Comparison of ENCODE assay signal across 20 mouse cellular contexts in the genomic region with DNA sequence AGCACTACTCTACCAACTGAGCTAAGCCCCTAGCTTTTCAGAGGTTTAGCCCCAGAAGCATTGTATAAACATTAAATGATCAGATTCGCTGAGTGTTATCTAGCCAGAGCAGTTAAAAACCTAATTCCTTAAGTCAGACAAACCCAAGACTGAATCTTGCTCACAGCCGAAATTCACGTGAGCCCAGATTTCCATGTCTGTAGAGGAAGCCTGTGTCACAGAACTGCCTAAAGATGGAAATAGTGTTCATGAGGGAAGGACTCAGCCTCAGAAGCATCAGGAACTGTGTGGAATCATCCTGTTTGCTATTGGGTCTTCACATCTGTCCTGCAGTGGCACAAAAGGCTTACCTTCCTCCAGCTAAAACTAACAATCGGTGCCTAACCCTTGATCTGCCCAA. TPM values are rescaled to one million over a fixed set of nuclear protein-coding genes. Genes with fewer than 3 reads are reported as not detected.
DNase-seq lines count a peak whose midpoint lies in the region; ATAC-seq and TF ChIP-seq lines count a peak whose summit lies in the region.
"Had no signal": no experiment of that assay in that cellular context is flagged by ENCODE, and none has a peak within 500 bp of the region (broad histone marks: within the 10 kb centered on the region; RNA-seq: fewer than 3 reads in every experiment).

No protein-coding gene starts in this region.

- no peaks in the 10 kb centered on the region for H3K27me3 ChIP-seq in heart, embryonic 12.5 days (replicated peaks)
- H3K27me3 ChIP-seq in intestine, postnatal 0 days (replicated peaks; ENCODE audit: control insufficient read depth, insufficient read depth, low read length), result no peaks in the 10 kb centered on the region
- H3K27me3 ChIP-seq in intestine, embryonic 16.5 days (replicated peaks; ENCODE audit: control insufficient read depth, insufficient read depth, low read length), result no peaks in the 10 kb centered on the region
- no peaks in the 10 kb centered on the region for H3K27me3 ChIP-seq in liver, embryonic 12.5 days (replicated peaks)
- H3K27me3 ChIP-seq in liver, postnatal 0 days (ENCODE audit: insufficient read depth, low read length), result no peaks in the 10 kb centered on the region
- H3K27me3 ChIP-seq: embryonic facial prominence, embryonic 15.5 days had no signal

- no peaks in the 10 kb centered on the region for H3K9me3 ChIP-seq in heart, embryonic 12.5 days (replicated peaks)
- no peaks in the 10 kb centered on the region for H3K9me3 ChIP-seq in intestine, postnatal 0 days (ENCODE audit: control insufficient read depth)
- no peaks in the 10 kb centered on the region for H3K9me3 ChIP-seq in intestine, embryonic 16.5 days (ENCODE audit: control insufficient read depth, low read length)
- H3K9me3 ChIP-seq in liver, embryonic 12.5 days (replicated peaks), result no peaks in the 10 kb centered on the region
- H3K9me3 ChIP-seq in liver, postnatal 0 days (ENCODE audit: low read length), result no peaks in the 10 kb centered on the region
- H3K9me3 ChIP-seq: embryonic facial prominence, embryonic 15.5 days; hindbrain, embryonic 15.5 days; limb, embryonic 13.5 days; midbrain, embryonic 15.5 days had no signal

- no peak overlapping the region for H3K9ac ChIP-seq in heart, embryonic 12.5 days
- H3K9ac ChIP-seq in intestine, postnatal 0 days (ENCODE audit: low read depth, low read length), result no peak overlapping the region
- H3K9ac ChIP-seq in intestine, embryonic 16.5 days (ENCODE audit: low read depth, low read length), result no peak overlapping the region
- peak overlapping the region; percentile 98 for H3K9ac ChIP-seq in liver, embryonic 12.5 days
- peak overlapping the region; percentile 32; the same call in 1 of the 2 replicates for H3K9ac ChIP-seq in liver, postnatal 0 days (replicated peaks)
- H3K9ac ChIP-seq: embryonic facial prominence, embryonic 15.5 days; hindbrain, embryonic 15.5 days; limb, embryonic 13.5 days; midbrain, embryonic 15.5 days had no signal

- intact Hi-C loops in heart, postnatal 36 days (cut with DNase I), result loop anchor here (5.0 kb wide), 2 partner anchors 72 to 73 kb away; no protein-coding TSS in a partner anchor

- no peak for TF ChIP-seq EP300 in liver, postnatal 0 days (IDR thresholded peaks at IDR 0.05; ENCODE audit: low read depth)

- ATAC-seq in heart, embryonic 12.5 days (ENCODE audit: insufficient number of reproducible peaks, low FRiP score), result no peak
- no peak for ATAC-seq in intestine, postnatal 0 days
- ATAC-seq in intestine, embryonic 16.5 days, result no peak
- ATAC-seq in liver, embryonic 12.5 days, result no peak
- no peak for ATAC-seq in liver, postnatal 0 days
- ATAC-seq: lung, postnatal 0 days; midbrain, embryonic 15.5 days had no signal

- TF ChIP-seq CTCF in intestine, postnatal 0 days (IDR thresholded peaks at IDR 0.05; ENCODE audit: low read depth), result no peak
- no peak for TF ChIP-seq CTCF in liver, postnatal 0 days (IDR thresholded peaks at IDR 0.05; ENCODE audit: low read depth)

- WGBS in heart, embryonic 12.5 days, result 83% methylated on average over 4 of the region's 4 CpGs
- 70% methylated on average over 4 of the region's 4 CpGs for WGBS in intestine, postnatal 0 days
- WGBS in intestine, embryonic 16.5 days, result 83% methylated on average over 4 of the region's 4 CpGs
- 65% methylated on average over 4 of the region's 4 CpGs for WGBS in liver, embryonic 12.5 days (ENCODE audit: insufficient replicate concordance)
- 72% methylated on average over 4 of the region's 4 CpGs for WGBS in liver, postnatal 0 days (ENCODE audit: insufficient replicate concordance)

- no peak overlapping the region for H3K27ac ChIP-seq in heart, embryonic 12.5 days (ENCODE audit: poor library complexity, severe bottlenecking)
- H3K27ac ChIP-seq in intestine, postnatal 0 days (ENCODE audit: low read depth, low read length), result no peak overlapping the region
- no peak overlapping the region for H3K27ac ChIP-seq in intestine, embryonic 16.5 days (ENCODE audit: low read length)
- H3K27ac ChIP-seq in liver, embryonic 12.5 days, result peak overlapping the region; percentile 58
- no peak overlapping the region for H3K27ac ChIP-seq in liver, postnatal 0 days (ENCODE audit: low read depth)
- H3K27ac ChIP-seq: embryonic facial prominence, embryonic 15.5 days; hindbrain, embryonic 15.5 days; layer of hippocampus, adult 2 months; limb, embryonic 13.5 days; midbrain, embryonic 15.5 days had no signal

- H3K36me3 ChIP-seq in heart, embryonic 12.5 days, result no peaks in the 10 kb centered on the region
- no peaks in the 10 kb centered on the region for H3K36me3 ChIP-seq in intestine, postnatal 0 days (ENCODE audit: control insufficient read depth, insufficient read depth)
- H3K36me3 ChIP-seq in intestine, embryonic 16.5 days (ENCODE audit: control insufficient read depth, insufficient read depth, low read length), result no peaks in the 10 kb centered on the region
- H3K36me3 ChIP-seq in liver, embryonic 12.5 days, result peaks cover 28% of the 10 kb centered on the region
- H3K36me3 ChIP-seq in liver, postnatal 0 days (replicated peaks; ENCODE audit: insufficient read depth, low read length), result no peaks in the 10 kb centered on the region
- H3K36me3 ChIP-seq: embryonic facial prominence, embryonic 15.5 days; hindbrain, embryonic 15.5 days; limb, embryonic 13.5 days; midbrain, embryonic 15.5 days had no signal

- DNase-seq in heart, postnatal 36 days, result no peak
- DNase-seq in liver, postnatal 0 days, result no peak
- DNase-seq in embryo, embryonic 10.5 days (ENCODE audit: low spot score), result no peak
- DNase-seq: adrenal gland, adult 8-10 months; cerebellum, adult 11 months; cerebellum, postnatal 14 days; kidney, adult 18-20 months; kidney, postnatal 10 days; layer of hippocampus, postnatal 36 days had no signal

- H3K4me2 ChIP-seq in heart, embryonic 12.5 days, result peak overlapping the region; percentile 88
- H3K4me2 ChIP-seq in intestine, postnatal 0 days (replicated peaks; ENCODE audit: low read depth), result peak overlapping the region; percentile 97
- H3K4me2 ChIP-seq in intestine, embryonic 16.5 days (ENCODE audit: low read depth, low read length), result no peak overlapping the region
- H3K4me2 ChIP-seq in liver, embryonic 12.5 days, result peak overlapping the region; percentile 86
- H3K4me2 ChIP-seq in liver, postnatal 0 days (ENCODE audit: low read depth, low read length), result peak overlapping the region; percentile 91
- H3K4me2 ChIP-seq: embryonic facial prominence, embryonic 15.5 days; hindbrain, embryonic 15.5 days; limb, embryonic 13.5 days; midbrain, embryonic 15.5 days had no signal

- peaks cover 39% of the 10 kb centered on the region for H3K4me1 ChIP-seq in heart, embryonic 12.5 days (replicated peaks)
- H3K4me1 ChIP-seq in intestine, postnatal 0 days (replicated peaks; ENCODE audit: control insufficient read depth, insufficient read depth, low read length), result 0 out of 2 replicates have a peak, but pooled peaks cover 3% of the 10 kb centered on the region
- H3K4me1 ChIP-seq in intestine, embryonic 16.5 days (ENCODE audit: control insufficient read depth, insufficient read depth, low read length), result peaks cover 6% of the 10 kb centered on the region; the same call in 1 of the 2 replicates
- peaks cover 86% of the 10 kb centered on the region for H3K4me1 ChIP-seq in liver, embryonic 12.5 days
- peaks cover 13% of the 10 kb centered on the region for H3K4me1 ChIP-seq in liver, postnatal 0 days (ENCODE audit: insufficient read depth)

- peak overlapping the region; percentile 88; the same call in 1 of the 2 replicates for H3K4me3 ChIP-seq in heart, embryonic 12.5 days
- no peak overlapping the region for H3K4me3 ChIP-seq in intestine, postnatal 0 days (ENCODE audit: low read depth, low read length)
- no peak overlapping the region for H3K4me3 ChIP-seq in intestine, embryonic 16.5 days (ENCODE audit: low read length)
- H3K4me3 ChIP-seq in liver, embryonic 12.5 days, result peak overlapping the region; percentile 94
- peak overlapping the region; percentile 93 for H3K4me3 ChIP-seq in liver, postnatal 0 days (ENCODE audit: low read depth, low read length)
- H3K4me3 ChIP-seq: embryonic facial prominence, embryonic 15.5 days; hindbrain, embryonic 15.5 days; layer of hippocampus, adult 2 months; midbrain, embryonic 15.5 days; myocyte had no signal

RNA-seq across cellular contexts. Expression of a gene that starts 2.4 kb away (rescaled TPM):
- polyA plus RNA-seq in heart, embryonic 12.5 days (2016; fragmentation: Nextera tagmentation; extraction: Ambion mirVana), result 22.1 and 22.5 TPM in 2 replicates
- total RNA-seq in heart, postnatal 36 days (2021), result 10 to 100 TPM; 17.8 to 23.8 TPM
- 57.5 and 59.5 TPM in 2 replicates for polyA plus RNA-seq in intestine, postnatal 0 days (2015; fragmentation: Nextera tagmentation; extraction: Ambion mirVana)
- 48.2 and 61.4 TPM in 2 replicates for polyA plus RNA-seq in intestine, embryonic 16.5 days (2015; fragmentation: Nextera tagmentation; extraction: Ambion mirVana)
- polyA plus RNA-seq in liver, embryonic 12.5 days (2016; fragmentation: Nextera tagmentation; extraction: Ambion mirVana), result 93.9 and 99.9 TPM in 2 replicates
- 20.2 and 22.1 TPM in 2 replicates for polyA plus RNA-seq in liver, postnatal 0 days (2015; fragmentation: Nextera tagmentation; extraction: Ambion mirVana)

Comparison
In these comparisons a context has a peak if more than half of its experiments do, and no peak if none do; other contexts are left out.
1. H3K4me3 ChIP-seq: peak in heart, embryonic 12.5 days (single experiment), liver, embryonic 12.5 days (single experiment) and liver, postnatal 0 days (single experiment); none in intestine, postnatal 0 days (single experiment) and intestine, embryonic 16.5 days (single experiment).
2. H3K9ac ChIP-seq: peak in liver, embryonic 12.5 days (single experiment) and liver, postnatal 0 days (single experiment); none in heart, embryonic 12.5 days (single experiment), intestine, postnatal 0 days (single experiment) and intestine, embryonic 16.5 days (single experiment).